Mouse (Mus musculus) midbrain, embryonic 12.5 days (tissue): Measurements from ENCODE around the gene Rnf34. TPM values are rescaled to one million over a fixed set of nuclear protein-coding genes. Genes with fewer than 3 reads are reported as not detected.

Source experiments
- ATAC-seq: fragments of 200-750 bp; cut with Nextera tagmentation; 2 replicates; pipeline ENCODE4 v1.8.0; 2017; ENCODE audit warnings: low read depth, moderate TSS enrichment, moderate library complexity; ENCODE audit not compliant: low FRiP score
- H3K27ac ChIP-seq: fragments of 300-500 bp; sonication (generic); replicated peaks from 2 replicates; pipeline ENCODE4 v1.5.1; 2016; ENCODE audit warnings: mild to moderate bottlenecking
- H3K27me3 ChIP-seq: fragments of 300-500 bp; sonication (generic); 2 replicates; pipeline ENCODE4 v1.6.1; 2016; ENCODE audit warnings: mild to moderate bottlenecking
- H3K36me3 ChIP-seq: fragments of 300-500 bp; sonication (generic); 2 replicates; pipeline ENCODE4 v1.6.1; 2016
- H3K4me1 ChIP-seq: fragments of 300-500 bp; sonication (generic); 2 replicates; pipeline ENCODE4 v1.6.1; 2016
- H3K4me2 ChIP-seq: fragments of 300-500 bp; sonication (generic); replicated peaks from 2 replicates; pipeline ENCODE4 v1.6.1; 2016; ENCODE audit warnings: mild to moderate bottlenecking, moderate library complexity
- H3K4me3 ChIP-seq: fragments of 300-500 bp; sonication (generic); 2 replicates; pipeline ENCODE4 v1.5.1; 2016; ENCODE audit warnings: mild to moderate bottlenecking
- H3K9ac ChIP-seq: fragments of 300-500 bp; sonication (generic); replicated peaks from 2 replicates; pipeline ENCODE4 v1.6.1; 2016; ENCODE audit warnings: mild to moderate bottlenecking, moderate library complexity
- H3K9me3 ChIP-seq: fragments of 300-500 bp; sonication (generic); 2 replicates; pipeline ENCODE4 v1.6.1; 2016; ENCODE audit warnings: mild to moderate bottlenecking
- WGBS: fragments of 180-500 bp; shearing (Covaris S2); methylation state at CpG from one replicate; pipeline ENCODE4 v1.1.7; 2016; 5-methylcytosine and 5-hydroxymethylcytosine counted together
- polyA plus RNA-seq: library from polyadenylated mRNA; unstranded; fragments of >200 nt; fragmentation: Nextera tagmentation; extraction: Ambion mirVana; gene quantifications from 2 replicates; pipeline ENCODE4 v1.2.1, GENCODE M21; 2016

Rnf34 gene
- polyA plus RNA-seq, 1 experiment from 2014 or later: 52.0 TPM

GRCm38 (mm10) chr5:122876671-122877070 is 26.8 kb downstream of the Rnf34 start:
- WGBS: 79% methylated on average over 3 of the region's 3 CpGs
- no peak overlapping the region for H3K9ac ChIP-seq
- peaks cover 76% of the 10 kb centered on the region for H3K36me3 ChIP-seq

GRCm38 (mm10) chr5:122880241-122880980 is 30.6 kb downstream of the Rnf34 start:
- WGBS: 95% methylated on average over 37 of the region's 37 CpGs
- H3K36me3 ChIP-seq: peaks cover 72% of the 10 kb centered on the region
- no peak overlapping the region for H3K27ac ChIP-seq
- H3K27me3 ChIP-seq: no peaks in the 10 kb centered on the region
- H3K4me3 ChIP-seq: no peak overlapping the region
- no peak for ATAC-seq
- no peaks in the 10 kb centered on the region for H3K9me3 ChIP-seq
- 0 out of 2 replicates have a peak, but pooled peaks cover 3% of the 10 kb centered on the region for H3K4me1 ChIP-seq
- no peak overlapping the region for H3K9ac ChIP-seq
- no peak overlapping the region for H3K4me2 ChIP-seq

More at GRCm38 (mm10) chr5:122876671-122877070, 26.8 kb downstream of the Rnf34 start:
- Histone ChIP-seq H3K4me1 (no peaks in the 10 kb centered on the region), H3K27me3 (no peaks in the 10 kb centered on the region), H3K4me2 (no peak overlapping the region), H3K27ac (no peak overlapping the region), H3K4me3 (no peak overlapping the region), H3K9me3 (no peaks in the 10 kb centered on the region)
- ATAC-seq: no peak

GRCm38 (mm10) chr5:122881313-122881712 is 31.5 kb downstream of the Rnf34 start:
- H3K4me3 ChIP-seq: no peak overlapping the region
- H3K27me3 ChIP-seq: no peaks in the 10 kb centered on the region
- peak; percentile 38; the same call in 1 of the 2 replicates for ATAC-seq
- no peak overlapping the region for H3K27ac ChIP-seq
- H3K4me1 ChIP-seq: 0 out of 2 replicates have a peak, but pooled peaks cover 3% of the 10 kb centered on the region
- H3K9me3 ChIP-seq: no peaks in the 10 kb centered on the region
- peaks cover 67% of the 10 kb centered on the region for H3K36me3 ChIP-seq
- H3K4me2 ChIP-seq: no peak overlapping the region
- 58% methylated on average over 5 of the region's 5 CpGs for WGBS
- no peak overlapping the region for H3K9ac ChIP-seq

- Histone ChIP-seq H3K4me1 (0 out of 2 replicates have a peak, but pooled peaks cover 3% of the 10 kb centered on the region), H3K9ac (no peak overlapping the region), H3K36me3 (peaks cover 58% of the 10 kb centered on the region), H3K4me2 (no peak overlapping the region), H3K9me3 (no peaks in the 10 kb centered on the region), H3K4me3 (no peak overlapping the region), H3K27me3 (no peaks in the 10 kb centered on the region), H3K27ac (no peak overlapping the region)
- WGBS: 93% methylated on average over 18 of the region's 18 CpGs
- no peak for ATAC-seq
Measured at GRCm38 (mm10) chr5:122882256-122883050, 32.6 kb downstream of the Rnf34 start.

- no peaks in the 10 kb centered on the region for H3K27me3 ChIP-seq
- no peaks in the 10 kb centered on the region for H3K9me3 ChIP-seq
- ATAC-seq: no peak
- H3K4me3 ChIP-seq: no peak overlapping the region
- WGBS: 91% methylated on average over 9 of the region's 9 CpGs
- H3K27ac ChIP-seq: no peak overlapping the region
- H3K4me2 ChIP-seq: no peak overlapping the region
- peaks cover 55% of the 10 kb centered on the region for H3K36me3 ChIP-seq
- H3K9ac ChIP-seq: no peak overlapping the region
- 0 out of 2 replicates have a peak, but pooled peaks cover 3% of the 10 kb centered on the region for H3K4me1 ChIP-seq
Measured at GRCm38 (mm10) chr5:122883237-122883636, 33.4 kb downstream of the Rnf34 start.

- WGBS: 61% methylated on average over 2 of the region's 2 CpGs
- Histone ChIP-seq H3K27ac (no peak overlapping the region), H3K36me3 (peaks cover 56% of the 10 kb centered on the region), H3K9me3 (no peaks in the 10 kb centered on the region), H3K4me3 (no peak overlapping the region), H3K9ac (no peak overlapping the region), H3K4me2 (no peak overlapping the region), H3K27me3 (no peaks in the 10 kb centered on the region), H3K4me1 (0 out of 2 replicates have a peak, but pooled peaks cover 3% of the 10 kb centered on the region)
- no peak for ATAC-seq
Measured at GRCm38 (mm10) chr5:122883652-122884235, 33.9 kb downstream of the Rnf34 start.

- Histone ChIP-seq H3K27me3 (no peaks in the 10 kb centered on the region), H3K4me3 (no peak overlapping the region), H3K36me3 (peaks cover 46% of the 10 kb centered on the region), H3K4me1 (0 out of 2 replicates have a peak, but pooled peaks cover 3% of the 10 kb centered on the region), H3K27ac (no peak overlapping the region), H3K9me3 (no peaks in the 10 kb centered on the region), H3K9ac (no peak overlapping the region), H3K4me2 (no peak overlapping the region)
- no peak for ATAC-seq
- WGBS: 94% methylated on average over 7 of the region's 7 CpGs
Measured at GRCm38 (mm10) chr5:122884594-122885348, 34.9 kb downstream of the Rnf34 start.

- 0 out of 2 replicates have a peak, but pooled peaks cover 3% of the 10 kb centered on the region for H3K4me1 ChIP-seq
- H3K36me3 ChIP-seq: peaks cover 23% of the 10 kb centered on the region
- H3K4me3 ChIP-seq: no peak overlapping the region
- no peaks in the 10 kb centered on the region for H3K27me3 ChIP-seq
- H3K9me3 ChIP-seq: no peaks in the 10 kb centered on the region
- H3K9ac ChIP-seq: no peak overlapping the region
- 92% methylated on average over 9 of the region's 9 CpGs for WGBS
- ATAC-seq: no peak
- H3K4me2 ChIP-seq: no peak overlapping the region
- H3K27ac ChIP-seq: no peak overlapping the region
Measured at GRCm38 (mm10) chr5:122887033-122887432, 37.2 kb downstream of the Rnf34 start.

- H3K9me3 ChIP-seq: no peaks in the 10 kb centered on the region
- 92% methylated on average over 8 of the region's 8 CpGs for WGBS
- no peak overlapping the region for H3K4me2 ChIP-seq
- H3K27me3 ChIP-seq: no peaks in the 10 kb centered on the region
- no peak overlapping the region for H3K27ac ChIP-seq
- H3K4me3 ChIP-seq: no peak overlapping the region
- peaks cover 13% of the 10 kb centered on the region for H3K36me3 ChIP-seq
- no peak for ATAC-seq
- no peak overlapping the region for H3K9ac ChIP-seq
- H3K4me1 ChIP-seq: 0 out of 2 replicates have a peak, but pooled peaks cover 3% of the 10 kb centered on the region
Measured at GRCm38 (mm10) chr5:122887926-122888611, 38.2 kb downstream of the Rnf34 start.

- whole genome bisulfite sequencing: 94% methylated on average over 16 of the region's 16 CpGs
- Histone ChIP-seq H3K9me3 (no peaks in the 10 kb centered on the region), H3K27ac (no peak overlapping the region)
Measured at GRCm38 (mm10) chr5:122888612-122889214, 38.9 kb downstream of the Rnf34 start.

More at GRCm38 (mm10) chr5:122888612-122889214, 38.9 kb downstream of the Rnf34 start:
- Histone ChIP-seq H3K4me2 (no peak overlapping the region), H3K27me3 (no peaks in the 10 kb centered on the region), H3K4me1 (0 out of 2 replicates have a peak, but pooled peaks cover 2% of the 10 kb centered on the region), H3K36me3 (peaks cover 10% of the 10 kb centered on the region), H3K4me3 (no peak overlapping the region), H3K9ac (no peak overlapping the region)
- no peak for ATAC-seq
